Mouse (Mus musculus) bone marrow macrophage, adult 2 months (primary cell): ENCODE data around the gene Crtc1.

Experiments
- CTCF ChIP-seq: IDR thresholded peaks from 2 replicates; pipeline ENCODE4 v1.5.1; 2012; ENCODE audit warnings: low read depth, mild to moderate bottlenecking, low read length, moderate library complexity
- POLR2A ChIP-seq: IDR thresholded peaks from 2 replicates; pipeline ENCODE4 v1.6.1; 2012; ENCODE audit warnings: mild to moderate bottlenecking, low read depth, low read length, borderline replicate concordance

GRCm38 (mm10) chr8:70435156-70435555 is 4.2 kb downstream of the Crtc1 start:
- TF ChIP-seq POLR2A = no peak
- no peak for TF ChIP-seq CTCF
